Mouse (Mus musculus) lung, adult 18-20 months (tissue): ENCODE results near the gene Rapgef1.

Experiments
- DNase-seq, 2 experiments: peaks; one replicate each; pipeline ENCODE4 v3.0.0; 2022; ENCODE audit warnings: mixed read lengths in 2 of 2

Gene Rapgef1

GRCm38 (mm10) chr2:29674087-29674486 is 54.6 kb downstream of the Rapgef1 start:
- no peak for DNase-seq

GRCm38 (mm10) chr2:29674545-29674944 is 55.0 kb downstream of the Rapgef1 start:
- no peak for DNase-seq

GRCm38 (mm10) chr2:29675846-29676245 is 56.3 kb downstream of the Rapgef1 start:
- no peak for DNase-seq

DNA sequence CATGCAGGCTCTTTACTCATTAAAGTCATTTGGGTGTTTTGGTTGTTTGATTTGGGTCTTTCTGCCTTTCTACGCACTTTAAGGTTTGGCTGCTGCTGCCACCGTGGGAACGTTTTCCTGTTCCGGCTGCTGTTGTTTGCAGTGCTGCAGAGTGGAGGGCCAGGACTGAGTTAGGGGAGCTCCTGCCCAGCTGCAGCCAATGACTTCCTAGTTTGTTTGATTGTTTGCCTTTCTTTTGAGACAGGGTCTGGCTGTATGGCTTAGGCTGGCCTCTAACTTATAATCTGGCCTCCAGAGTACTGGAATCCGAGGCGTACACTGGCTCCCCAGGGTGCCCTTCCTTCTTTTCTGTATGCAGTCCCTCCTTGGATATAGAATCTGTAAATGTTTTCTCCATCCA is 57.0 kb downstream of the Rapgef1 start:
- DNase-seq: no peak

- peak in 1 of 2 experiments; percentile 48 for DNase-seq
These were observed 58.3 kb downstream of the Rapgef1 start for GRCm38 (mm10) chr2:29677842-29678241.

DNA sequence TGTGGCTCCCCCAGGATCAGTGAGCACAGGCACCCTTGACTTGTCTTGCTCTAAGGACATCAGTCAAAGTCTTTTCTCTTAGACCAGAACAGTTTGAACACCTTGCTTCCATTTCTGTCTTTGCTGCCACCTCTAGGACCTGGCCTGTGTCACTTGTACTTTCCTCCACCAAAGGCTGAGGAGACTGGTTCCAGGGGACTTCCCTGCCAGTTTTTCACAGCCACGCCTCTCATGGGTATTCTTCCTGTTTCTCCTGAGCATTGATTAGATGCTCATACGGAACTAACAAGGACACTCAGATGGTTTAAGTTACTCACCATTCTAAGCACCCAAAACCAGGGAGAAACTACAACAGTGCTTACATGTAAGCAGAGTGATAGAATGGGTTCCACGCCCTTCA is 59.0 kb downstream of the Rapgef1 start:
- DNase-seq: peak; percentile 34 to 38

DNA sequence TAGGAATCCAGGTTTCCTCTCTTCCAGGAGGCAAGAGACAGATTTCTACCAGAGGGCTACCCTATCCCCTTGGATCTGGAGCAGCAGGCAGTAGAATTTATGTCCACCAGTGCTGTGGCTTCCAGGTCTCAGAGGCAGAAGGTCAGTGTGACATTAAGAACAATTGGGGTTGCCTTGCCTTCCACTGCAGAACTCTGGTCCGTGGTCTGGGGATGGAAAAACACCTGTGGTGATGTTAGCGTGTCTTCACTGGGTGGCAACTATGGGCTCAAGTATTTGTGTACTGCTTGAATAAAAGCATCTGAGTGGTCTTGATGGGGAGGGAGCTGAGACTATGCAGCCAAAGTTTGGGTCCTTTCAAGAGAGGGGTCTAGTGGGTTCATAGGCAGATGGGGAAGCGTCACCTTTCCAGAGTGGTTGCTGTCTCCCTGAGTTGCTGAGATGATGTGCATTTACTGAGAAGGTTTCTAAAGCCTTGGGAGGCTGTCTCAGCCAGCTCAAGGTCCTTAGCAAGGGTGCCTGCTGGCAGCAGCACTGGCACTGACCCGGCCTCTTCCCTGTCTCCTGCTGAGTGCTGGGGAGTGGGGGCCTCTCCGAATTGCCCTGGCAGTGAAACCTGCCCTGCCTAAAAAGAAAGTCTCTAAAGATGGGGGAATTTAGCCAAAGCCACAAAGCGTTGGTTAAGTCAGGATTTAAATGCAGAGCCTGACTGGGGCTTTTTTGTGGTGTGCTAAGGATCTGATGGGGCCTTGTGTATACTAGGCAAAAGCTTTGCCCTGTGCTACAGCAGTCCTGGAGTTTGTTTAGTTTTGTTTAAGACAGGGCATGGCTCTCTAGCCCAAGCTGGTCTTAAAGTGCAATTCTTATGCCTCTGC is 60.4 kb downstream of the Rapgef1 start:
- DNase-seq: no peak

DNA sequence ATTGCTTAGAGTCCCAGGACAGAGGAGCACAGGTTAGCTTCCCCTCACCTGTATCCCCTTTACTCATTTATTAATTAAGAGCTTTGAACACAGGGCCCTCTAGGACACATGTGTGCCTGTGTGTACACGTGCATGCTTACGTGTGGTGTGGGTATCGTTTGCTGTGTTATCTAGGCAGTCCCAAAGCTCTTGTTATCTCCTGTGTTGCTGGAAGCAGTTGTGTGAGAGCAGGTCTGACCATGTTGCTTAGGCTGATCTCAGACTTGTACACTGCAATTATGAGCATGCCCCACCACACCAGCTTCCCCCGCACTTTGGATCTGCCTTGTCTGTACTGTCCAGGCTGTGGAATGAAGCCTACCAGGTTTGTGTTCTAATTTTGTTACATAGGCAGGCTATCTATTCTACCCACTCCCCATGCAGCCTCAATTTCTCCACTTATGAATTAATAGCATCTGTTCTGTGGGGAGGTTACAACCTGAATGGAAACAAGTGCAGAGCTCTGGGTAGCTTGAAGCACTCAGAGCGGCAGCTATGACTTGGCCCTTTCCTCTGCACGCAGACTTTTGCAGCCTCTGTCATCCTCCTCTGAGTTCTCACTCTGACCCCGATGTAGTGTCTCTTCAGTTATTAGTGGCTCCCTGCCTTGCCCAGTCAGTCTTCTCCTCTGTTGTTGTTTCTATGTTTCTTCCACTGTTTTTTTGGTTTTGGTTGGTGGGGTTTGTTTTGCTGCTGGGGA is 63.9 kb downstream of the Rapgef1 start:
- no peak for DNase-seq

DNA sequence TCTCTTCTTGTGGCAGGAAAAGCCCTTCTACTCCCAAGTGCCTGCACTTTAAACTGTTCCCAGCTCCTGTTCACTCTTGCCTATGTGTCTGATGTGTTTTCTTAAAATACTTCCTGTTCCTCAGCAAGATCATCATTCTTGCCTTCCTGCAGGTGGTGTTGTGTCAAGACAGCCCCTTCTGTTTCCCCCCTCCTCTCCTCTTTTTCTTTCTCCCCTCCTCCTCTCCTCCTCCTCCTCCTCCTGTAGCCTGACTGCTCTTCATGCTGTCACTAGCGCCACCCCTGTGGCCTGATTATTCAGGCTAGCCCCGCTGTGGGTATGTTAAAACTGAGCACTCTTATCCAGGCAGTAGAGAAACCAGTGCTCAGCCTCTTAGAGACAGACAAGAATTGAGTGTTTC is 65.0 kb downstream of the Rapgef1 start:
- no peak for DNase-seq

DNA sequence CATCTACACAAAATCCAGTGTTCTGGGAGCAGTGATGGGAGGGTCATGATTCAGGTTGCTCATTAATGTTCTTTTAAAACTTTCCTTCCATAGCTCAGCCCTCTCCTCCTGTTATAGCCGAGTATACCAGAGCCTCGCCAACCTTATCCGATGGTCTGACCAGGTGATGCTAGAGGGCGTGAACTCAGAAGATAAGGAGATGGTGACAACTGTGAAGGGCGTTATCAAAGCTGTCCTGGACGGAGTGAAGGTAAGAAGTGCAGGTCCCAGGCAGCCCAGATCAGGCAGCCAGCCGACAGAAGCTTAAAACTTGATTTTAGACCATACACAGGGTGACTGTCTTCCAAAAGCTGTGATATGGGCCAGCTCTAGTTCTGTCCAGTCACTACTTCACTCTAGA is 69.5 kb downstream of the Rapgef1 start:
- DNase-seq: no peak

DNA sequence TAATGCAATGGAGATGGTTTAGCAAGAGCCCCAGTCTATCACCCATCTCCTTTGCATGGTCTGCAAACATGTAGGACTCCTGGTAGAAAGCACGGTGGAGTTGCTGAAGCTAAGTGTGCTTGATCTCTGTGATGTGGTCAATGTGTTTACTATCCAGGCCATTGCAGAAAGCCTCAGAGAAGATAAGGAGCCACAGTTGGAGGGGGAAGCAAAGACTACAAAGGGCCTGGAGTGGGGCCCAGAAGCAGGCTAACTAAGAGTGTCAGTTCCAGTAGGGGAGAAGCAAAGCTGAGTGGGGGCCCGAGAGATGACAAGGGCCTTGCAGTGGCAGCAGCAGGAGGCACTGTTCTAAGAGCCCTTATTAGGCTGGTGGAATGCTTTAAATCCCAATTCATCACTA is 70.0 kb downstream of the Rapgef1 start:
- no peak for DNase-seq

DNA sequence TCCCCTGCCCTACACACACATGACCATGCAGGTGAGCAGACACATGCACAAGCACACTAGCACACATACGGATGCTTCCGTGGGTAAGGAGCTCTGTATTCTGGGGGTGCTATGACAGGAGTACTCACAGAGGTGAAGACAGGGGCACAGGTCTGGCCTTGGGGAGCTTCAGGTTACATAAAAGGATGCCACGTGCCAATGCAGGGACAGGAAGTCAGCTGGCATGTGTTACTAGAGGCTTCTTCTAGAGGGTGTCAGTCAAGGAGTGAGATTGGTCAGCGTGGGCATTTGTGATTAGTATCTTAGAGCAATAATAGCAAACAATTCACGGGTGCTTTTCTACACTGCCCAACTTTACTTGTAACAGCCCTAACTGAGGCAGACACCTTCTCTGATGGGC is 71.5 kb downstream of the Rapgef1 start:
- no peak for DNase-seq

DNA sequence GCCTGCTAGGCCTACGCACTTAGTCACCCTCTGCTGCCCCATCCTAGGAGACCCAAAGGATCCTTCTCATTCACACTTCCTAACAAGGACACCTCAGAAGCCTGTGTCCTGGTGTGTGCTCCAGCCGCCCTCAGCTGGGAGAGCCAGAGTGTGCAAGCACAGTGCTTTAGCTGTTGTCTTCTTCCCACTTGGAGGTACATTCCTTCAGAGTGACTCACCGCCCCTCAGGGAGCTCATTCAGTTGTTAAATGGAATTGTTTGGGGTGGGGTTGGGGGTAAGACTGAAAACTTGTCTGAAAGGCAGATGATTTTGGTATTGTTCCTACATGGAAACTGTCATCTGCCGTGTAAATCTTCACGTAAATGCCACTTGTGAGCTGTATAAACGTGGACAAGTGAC is 72.0 kb downstream of the Rapgef1 start:
- DNase-seq: peak; percentile 37

- DNase-seq: no peak
These were observed 72.7 kb downstream of the Rapgef1 start for GRCm38 (mm10) chr2:29692192-29692591.

- no peak for DNase-seq
These were observed 76.8 kb downstream of the Rapgef1 start for GRCm38 (mm10) chr2:29696207-29696800.

DNA sequence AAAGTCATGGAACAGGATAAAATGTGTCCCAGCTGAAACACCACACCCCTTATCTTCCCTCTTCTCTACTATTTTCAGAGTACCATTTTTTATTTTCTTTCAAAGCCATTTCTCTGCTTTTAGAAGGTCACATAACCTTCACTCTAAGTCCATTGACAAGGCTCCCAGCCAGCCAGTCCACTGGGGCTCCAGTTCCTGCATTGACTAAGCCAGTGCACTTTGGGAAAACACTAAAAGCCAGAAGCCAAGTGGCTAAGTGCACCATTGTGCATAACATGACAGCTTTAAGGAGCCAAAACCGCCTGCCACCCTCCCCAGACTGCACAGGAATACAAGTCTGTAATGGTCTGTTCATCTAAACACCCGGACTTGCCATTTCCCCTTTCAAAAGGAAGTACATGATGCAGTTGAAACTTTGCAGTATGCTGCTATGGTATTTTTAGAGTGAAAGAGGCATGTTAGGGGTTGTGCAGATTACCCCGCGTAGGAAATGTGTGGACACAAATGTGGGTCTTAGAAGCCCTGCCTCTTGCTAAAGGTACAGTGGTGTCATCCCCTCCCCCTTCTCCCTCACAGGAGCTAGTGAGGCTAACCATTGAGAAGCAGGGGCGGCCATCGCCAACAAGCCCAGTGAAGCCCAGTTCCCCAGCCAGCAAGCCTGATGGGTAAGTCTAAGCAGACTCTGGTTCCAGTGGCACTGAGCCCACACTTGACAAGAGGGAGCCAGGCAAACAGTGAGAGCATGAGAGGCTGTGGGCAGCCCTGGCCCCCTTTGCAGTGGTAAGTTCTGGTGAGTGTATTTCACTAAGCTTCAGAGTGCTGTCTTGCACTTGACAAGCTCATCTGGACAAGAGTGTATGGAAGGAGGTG is 79.1 kb downstream of the Rapgef1 start:
- DNase-seq: no peak

- DNase-seq: no peak
These were observed 81.4 kb downstream of the Rapgef1 start for GRCm38 (mm10) chr2:29700898-29701297.

- DNase-seq: no peak
These were observed 81.9 kb downstream of the Rapgef1 start for GRCm38 (mm10) chr2:29701393-29701792.

DNA sequence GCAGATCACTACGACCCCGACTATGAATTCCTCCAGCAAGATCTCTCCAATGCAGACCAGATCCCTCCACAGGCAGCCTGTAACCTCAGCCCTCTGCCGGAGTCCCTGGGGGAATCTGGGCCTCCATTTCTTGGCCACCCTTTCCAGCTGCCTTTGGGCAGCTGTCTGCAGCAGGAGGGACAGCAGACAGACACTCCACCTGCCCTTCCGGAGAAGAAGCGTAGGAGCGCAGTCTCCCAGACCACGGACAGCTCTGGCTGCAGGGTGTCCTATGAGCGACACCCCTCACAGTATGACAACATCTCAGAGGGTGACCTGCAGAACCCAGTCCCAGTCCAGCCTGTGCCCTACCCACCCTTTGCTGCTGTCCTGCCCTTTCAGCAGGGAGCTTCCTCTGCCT is 82.7 kb downstream of the Rapgef1 start:
- DNase-seq: no peak

DNA sequence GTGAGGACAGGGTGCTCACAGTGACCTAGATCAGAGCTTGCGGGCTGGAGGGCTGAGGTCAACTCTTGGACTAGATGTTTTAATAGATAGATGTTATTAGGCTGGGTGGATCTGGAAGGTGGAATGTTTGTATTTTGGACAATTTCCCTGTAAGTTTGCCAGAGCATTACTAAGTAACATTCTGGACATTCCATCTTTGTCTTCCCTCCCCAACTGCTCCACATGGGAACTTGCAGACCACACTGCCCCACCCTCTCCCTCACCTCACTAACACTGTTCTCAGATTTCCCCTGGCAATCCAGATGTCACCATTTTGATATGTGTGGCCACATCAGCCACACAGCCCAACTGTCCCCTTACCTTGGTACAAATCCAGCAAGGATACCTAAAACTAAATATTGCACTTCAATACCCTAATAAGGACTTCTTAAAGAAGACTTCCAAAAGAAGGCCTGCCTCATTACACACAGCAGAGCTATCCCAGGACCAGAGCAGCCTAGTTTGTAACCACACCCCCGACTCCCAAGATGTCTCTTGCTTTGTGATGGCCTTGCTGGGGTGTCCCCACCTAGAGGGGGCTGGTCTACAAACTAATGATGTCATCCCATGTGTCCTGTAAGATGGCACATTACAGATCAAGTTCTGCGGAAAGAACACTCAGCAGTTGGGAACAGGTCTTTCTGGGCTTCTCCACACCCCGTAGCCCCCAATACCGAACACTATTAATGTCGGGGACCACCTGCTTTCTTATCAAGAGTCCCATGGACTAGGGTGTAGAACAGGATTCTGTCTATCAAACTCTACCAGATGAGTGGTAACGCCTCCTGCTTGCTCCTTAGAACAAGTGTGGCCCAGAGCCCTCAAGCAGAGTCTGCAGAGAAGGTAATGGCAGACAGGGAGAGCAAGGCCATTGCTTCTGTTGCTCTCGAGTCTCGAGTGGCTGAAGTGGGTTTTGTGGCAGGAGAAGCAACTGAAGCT is 83.9 kb downstream of the Rapgef1 start:
- DNase-seq: peak in 1 of 2 experiments; percentile 33

- no peak for DNase-seq
These were observed 86.0 kb downstream of the Rapgef1 start for GRCm38 (mm10) chr2:29705493-29705892.
